Mouse (Mus musculus) urinary bladder, postnatal 36 days (tissue): ENCODE data around the gene Rasgef1b.
A peak's percentile ranks its signal among the peaks of the same experiment; 100 is the strongest.

Source experiments
- DNase-seq, 2 experiments: peaks; one replicate each; pipeline ENCODE4 v3.0.0; 2022; ENCODE audit warnings: low spot score in 2 of 2, mixed read lengths in 1 of 2

The Rasgef1b gene

GRCm38 (mm10) chr5:99602244-99603023 lies 126.4 kb downstream of the Rasgef1b start:
- no peak for DNase-seq

- no peak for DNase-seq
Observed at GRCm38 (mm10) chr5:99599376-99599775, 129.5 kb downstream of the Rasgef1b start.

GRCm38 (mm10) chr5:99598470-99599110 lies 130.3 kb downstream of the Rasgef1b start:
- DNase-seq, result no peak

DNA sequence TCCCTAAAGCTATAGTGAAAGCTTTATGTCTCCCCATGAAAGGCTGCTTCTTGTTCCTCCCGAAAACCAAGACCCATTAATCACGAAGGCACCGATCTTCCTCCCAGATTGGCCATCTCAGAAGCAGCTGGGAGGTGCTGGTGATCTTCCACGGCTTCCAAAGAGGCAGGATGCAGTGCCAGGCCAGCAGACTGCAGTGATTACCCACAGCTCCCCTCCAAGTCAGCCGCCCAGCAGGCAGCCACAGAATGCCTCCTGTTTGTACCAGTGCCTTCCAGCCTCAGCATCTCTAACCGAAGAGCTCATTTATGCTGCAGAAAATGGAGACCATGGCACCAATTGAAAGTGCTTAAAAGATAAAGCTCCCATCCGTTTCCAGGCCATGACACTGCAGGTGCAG lies 131.2 kb downstream of the Rasgef1b start:
- no peak for DNase-seq

GRCm38 (mm10) chr5:99591348-99591747 lies 137.5 kb downstream of the Rasgef1b start:
- DNase-seq, result no peak

- no peak for DNase-seq
Observed at GRCm38 (mm10) chr5:99590539-99590938, 138.3 kb downstream of the Rasgef1b start.

GRCm38 (mm10) chr5:99587994-99588393 lies 140.9 kb downstream of the Rasgef1b start:
- no peak for DNase-seq

- no peak for DNase-seq
Observed at GRCm38 (mm10) chr5:99587589-99587988, 141.3 kb downstream of the Rasgef1b start.

GRCm38 (mm10) chr5:99586287-99586686 lies 142.6 kb downstream of the Rasgef1b start:
- DNase-seq, result no peak

- peak in 1 of 2 experiments; percentile 7 for DNase-seq
Observed at GRCm38 (mm10) chr5:99585166-99585898, 143.5 kb downstream of the Rasgef1b start.

DNA sequence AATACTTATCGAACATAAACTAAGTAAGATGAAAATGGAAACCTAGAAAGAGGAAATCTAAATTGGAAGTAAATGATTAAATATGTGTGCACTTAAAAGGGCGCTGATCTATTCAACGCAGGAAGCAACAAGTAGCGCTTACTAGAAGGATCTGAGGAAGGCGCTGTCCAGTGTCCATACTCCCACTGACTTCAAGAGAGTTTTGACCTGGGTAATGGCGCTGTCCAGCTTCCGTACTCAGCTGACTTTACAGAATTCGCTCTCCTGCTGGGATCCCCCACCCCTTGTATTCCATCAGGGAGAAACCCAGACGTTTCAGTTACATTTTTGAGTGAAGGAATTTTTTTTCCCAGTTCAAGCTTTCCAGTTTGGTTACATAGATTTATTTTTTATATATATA lies 144.6 kb downstream of the Rasgef1b start:
- no peak for DNase-seq

DNA sequence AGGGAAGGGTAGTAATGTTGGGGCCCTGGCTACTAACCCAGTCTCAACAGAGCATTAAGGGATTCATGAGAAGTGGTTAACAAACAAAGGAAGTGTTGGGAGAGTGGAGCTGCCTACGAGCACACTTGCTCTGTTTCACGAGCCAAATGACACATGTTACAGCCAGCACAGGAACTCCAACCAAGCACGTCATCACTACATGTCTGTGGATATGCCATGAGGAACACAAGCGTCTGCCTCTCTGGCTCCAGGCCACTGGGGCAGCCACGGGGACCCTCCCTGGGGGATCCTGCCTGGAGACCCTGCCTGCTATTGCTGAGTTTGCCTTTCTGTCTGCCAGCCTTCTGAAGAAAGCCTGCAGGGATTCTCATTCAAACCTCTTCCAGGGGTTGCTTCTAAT lies 146.8 kb downstream of the Rasgef1b start:
- DNase-seq, result no peak

GRCm38 (mm10) chr5:99578692-99579091 lies 150.2 kb downstream of the Rasgef1b start:
- DNase-seq, result peak; percentile 39 to 50

- DNase-seq, result no peak
Observed at GRCm38 (mm10) chr5:99575897-99576296, 153.0 kb downstream of the Rasgef1b start.

- no peak for DNase-seq
Observed at GRCm38 (mm10) chr5:99564501-99565323, 164.2 kb downstream of the Rasgef1b start.

DNA sequence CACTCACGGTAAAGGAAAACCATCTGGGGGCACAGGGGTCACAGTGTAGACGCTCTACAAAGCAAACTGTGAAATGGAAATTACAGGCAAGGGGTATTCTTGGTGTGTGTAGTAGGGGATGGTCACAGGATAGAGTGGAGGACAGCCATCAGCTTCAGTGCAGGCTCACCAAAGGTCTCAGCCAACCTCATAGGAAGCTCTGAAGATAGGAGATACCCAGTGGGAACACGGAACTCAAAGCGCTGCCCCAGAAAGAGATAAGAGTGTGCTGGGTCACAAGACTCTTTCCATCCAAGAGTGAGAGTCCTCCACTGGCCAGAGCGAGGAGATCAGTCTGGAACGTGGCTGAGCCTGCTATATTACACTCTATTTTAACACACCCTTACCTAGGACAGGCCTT lies 166.8 kb downstream of the Rasgef1b start:
- no peak for DNase-seq

GRCm38 (mm10) chr5:99559814-99560213 lies 169.1 kb downstream of the Rasgef1b start:
- no peak for DNase-seq

GRCm38 (mm10) chr5:99558231-99558630 lies 170.6 kb downstream of the Rasgef1b start:
- no peak for DNase-seq

- no peak for DNase-seq
Observed at GRCm38 (mm10) chr5:99552645-99553044, 176.2 kb downstream of the Rasgef1b start.

DNA sequence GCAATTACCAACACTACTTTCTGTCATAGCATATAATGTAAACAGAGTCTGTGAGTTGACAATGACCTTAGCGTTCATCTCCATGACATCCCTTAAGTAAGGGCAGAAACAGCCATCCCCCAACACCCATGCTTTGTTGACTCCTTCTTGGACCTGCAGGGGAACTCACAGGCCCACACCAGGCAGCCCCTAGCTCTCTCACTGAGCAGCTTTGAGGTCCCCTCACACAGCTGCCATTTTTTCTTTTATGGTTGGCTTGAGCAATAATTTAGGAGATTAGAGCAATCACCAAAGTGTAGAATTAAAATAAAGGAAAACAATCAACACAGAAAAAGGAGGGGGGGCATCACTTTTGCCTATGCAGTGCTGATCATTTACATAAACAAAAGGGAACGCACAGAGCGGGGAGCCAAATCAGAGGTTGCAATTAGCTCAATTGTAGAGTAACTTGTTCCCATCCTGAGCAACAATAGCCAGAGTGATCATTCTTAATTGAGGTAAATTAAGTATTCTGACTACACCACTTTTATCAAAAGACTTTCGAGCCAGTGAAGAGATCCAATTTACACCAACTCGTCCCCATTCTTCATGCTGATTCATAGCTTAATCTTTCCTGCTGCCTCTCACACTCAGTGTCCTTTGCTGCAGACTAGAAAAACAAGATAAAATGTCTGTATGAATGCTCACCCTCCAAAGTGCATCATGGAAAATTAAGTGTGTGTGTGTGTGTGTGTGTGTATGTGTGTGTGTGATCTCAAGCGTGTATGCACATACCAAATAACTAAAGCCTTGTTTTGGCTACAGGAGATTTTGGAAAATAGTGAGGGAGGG lies 184.0 kb downstream of the Rasgef1b start:
- DNase-seq, result no peak
